Mouse (Mus musculus) layer of hippocampus, adult 11-12 months (tissue): Measurements from ENCODE around the gene Msx2.

Source experiments
- DNase-seq: peaks from one replicate; pipeline ENCODE4 v3.0.0; 2022; ENCODE audit warnings: low spot score

The Msx2 gene

DNA sequence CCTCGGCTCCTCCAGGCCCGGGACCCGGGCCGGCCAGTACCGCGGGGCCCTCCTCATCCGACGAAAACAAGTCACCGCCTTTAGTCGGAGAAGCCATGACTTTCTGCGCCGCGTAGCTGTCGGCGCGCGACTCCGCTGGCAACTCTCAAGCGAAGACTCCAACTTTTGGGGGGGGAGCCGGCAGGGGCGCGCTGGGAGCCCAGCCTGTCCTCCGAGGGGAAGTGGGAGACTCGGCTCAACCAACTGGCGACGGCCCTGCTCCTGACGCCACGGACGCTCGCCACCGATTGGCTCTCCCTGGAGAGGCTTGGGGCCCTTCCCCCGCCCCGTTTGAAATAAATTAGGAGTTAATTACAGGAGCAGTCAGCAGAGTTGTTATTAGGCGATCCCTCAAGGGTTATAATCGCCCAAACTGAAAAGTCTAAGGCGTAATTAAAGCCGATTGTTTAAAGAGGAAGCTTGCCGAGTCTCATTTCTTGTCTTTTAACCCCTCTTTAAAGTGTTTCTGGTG is at the start of gene Msx2:
TSS of gene Msx2 (minus strand) at position 461 of the 511 bp plus-strand sequence.
- DNase-seq, result peak; percentile 23

DNA sequence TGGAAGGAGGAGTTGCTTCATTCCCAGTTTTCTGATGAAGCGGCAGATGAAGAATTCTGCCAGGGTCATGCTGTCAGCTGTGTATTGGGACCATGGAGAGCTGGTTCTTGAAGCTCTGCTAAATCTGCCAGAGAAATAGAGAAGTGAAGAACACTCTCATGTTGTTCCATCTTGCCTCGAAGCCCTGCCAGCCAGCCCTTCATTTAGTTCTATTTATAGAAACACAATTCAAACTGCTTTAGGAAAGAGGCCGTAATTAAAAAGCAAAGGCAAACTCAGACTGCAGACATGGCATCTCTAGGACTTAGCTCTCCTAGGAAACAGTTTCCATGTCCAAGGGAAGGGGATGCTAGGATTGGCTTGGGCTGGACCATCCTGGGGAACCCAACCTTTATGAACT is 48.6 kb upstream of the Msx2 start:
- DNase-seq, result peak; percentile 11

DNA sequence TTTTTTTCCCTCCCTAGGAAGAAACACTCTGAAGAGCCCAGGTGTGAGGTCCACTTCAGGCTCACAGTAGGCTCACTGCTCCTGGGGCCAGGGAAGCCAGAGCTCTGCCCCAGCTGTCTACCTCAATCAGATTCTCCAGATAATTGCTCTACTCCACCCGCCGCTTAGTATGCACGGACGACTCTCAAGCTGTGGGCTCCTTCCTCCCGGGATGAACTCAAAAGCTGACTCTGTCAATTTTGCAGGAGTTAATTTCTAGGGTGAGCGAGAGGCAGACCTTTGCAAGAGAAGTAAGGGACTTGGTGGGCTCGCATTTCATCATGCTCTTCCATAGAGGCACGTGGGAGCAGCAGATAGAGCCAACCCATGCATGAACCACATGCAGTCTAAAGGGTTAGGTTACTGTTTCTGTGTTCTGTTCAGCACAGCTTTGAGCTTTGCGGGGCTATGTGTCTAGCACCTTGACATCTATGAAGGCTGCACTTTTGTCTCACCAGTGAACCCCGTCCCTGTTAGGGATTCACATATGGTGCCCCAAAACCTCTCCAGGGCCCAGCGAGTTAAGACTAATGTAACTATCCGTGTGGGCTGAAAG is 47.6 kb upstream of the Msx2 start:
- DNase-seq, result no peak

DNA sequence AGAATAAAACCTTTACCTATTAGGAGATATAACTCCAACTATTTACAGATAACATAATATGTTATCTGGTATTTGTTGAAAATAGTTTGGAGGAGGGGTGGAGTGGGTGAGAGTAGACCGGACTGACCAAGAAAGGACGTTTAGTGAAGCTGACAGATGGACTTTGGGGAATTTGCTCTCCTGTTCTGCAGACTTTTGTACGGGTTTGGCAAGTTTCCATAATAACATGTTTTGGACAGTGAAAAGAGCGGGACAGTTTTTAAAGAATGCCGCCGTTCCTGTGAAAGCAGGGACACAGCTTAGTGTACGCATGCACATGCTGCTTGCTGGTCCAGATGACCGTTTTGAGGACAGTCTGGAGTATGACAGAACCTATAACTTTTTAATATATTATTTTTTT is 46.9 kb upstream of the Msx2 start:
- DNase-seq, result no peak

DNA sequence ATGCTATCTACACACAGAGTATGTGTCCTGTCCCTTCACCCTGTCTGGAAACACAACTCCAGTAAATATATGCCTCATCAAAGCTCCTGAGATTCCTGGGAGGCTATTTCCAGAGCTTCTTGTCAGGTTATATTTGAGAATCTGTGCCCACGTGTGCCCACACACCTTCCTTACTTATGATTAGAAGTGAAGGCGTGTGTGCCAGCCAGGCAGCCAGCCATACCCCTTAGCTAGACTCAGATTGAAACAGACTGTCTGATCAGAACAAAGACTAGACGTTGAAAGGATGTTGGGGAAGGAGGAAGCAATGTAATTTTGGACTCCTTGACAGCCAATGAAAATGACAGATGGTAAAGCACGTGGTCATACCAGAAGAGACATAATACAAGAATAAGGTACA is 45.4 kb upstream of the Msx2 start:
- no peak for DNase-seq

DNA sequence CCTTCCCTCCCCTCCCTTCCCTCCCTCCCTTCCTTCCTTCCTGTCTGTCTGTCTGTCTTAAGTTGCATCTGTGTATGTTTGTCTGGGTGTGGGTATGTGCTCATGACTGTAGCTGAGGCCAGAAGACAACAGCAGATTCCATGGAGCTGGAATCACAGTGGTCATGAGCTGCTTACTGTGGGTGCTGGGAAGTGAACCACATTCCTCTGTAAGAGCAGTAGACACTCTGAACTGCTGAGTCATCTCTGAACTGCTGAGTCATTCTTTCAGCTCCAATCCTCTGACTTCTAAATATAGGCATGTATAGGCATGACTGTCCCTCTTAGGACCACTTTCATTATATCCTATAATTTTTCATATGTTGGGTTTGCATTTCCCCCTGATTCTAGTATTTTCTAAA is 41.7 kb upstream of the Msx2 start:
- DNase-seq, result no peak

DNA sequence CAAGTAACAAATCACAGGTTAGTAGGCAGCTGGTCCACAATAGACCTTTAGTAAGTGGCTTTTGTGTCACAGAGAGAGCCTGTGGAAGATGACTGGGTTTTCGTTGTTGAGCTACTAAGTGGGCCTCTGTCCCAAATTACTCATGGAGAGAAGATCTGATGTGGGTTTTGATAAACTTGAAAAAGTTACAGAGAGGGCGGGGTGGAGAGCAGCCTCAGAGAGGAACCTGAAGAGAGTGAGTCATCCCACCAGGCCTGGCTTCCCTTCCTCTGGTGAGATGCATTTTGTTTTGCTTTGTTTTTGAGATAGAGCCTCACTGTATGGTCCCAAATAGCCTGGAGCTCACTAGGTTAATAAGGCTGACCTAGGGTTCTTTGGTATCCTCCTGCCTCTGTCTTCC is 38.5 kb upstream of the Msx2 start:
- DNase-seq, result no peak

DNA sequence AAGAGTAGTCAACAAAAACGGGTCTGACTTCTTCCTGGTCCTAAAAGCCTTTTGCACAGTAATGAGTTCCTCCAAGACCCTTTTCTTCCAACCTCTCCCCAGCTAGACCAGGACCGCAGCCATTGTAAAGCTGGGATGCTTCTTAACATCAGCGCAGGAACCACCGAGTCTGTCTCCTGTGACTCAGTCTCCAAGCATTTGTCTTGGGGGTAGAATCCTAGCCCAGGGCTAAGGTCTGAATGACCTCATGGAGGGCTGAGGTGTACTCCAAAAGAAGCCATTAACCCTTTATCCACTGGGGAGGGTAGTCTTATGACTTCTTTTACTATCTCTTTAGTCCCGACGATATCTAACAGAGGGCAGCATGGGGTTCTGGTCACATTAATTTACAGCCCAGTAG is 29.5 kb upstream of the Msx2 start:
- DNase-seq, result no peak

DNA sequence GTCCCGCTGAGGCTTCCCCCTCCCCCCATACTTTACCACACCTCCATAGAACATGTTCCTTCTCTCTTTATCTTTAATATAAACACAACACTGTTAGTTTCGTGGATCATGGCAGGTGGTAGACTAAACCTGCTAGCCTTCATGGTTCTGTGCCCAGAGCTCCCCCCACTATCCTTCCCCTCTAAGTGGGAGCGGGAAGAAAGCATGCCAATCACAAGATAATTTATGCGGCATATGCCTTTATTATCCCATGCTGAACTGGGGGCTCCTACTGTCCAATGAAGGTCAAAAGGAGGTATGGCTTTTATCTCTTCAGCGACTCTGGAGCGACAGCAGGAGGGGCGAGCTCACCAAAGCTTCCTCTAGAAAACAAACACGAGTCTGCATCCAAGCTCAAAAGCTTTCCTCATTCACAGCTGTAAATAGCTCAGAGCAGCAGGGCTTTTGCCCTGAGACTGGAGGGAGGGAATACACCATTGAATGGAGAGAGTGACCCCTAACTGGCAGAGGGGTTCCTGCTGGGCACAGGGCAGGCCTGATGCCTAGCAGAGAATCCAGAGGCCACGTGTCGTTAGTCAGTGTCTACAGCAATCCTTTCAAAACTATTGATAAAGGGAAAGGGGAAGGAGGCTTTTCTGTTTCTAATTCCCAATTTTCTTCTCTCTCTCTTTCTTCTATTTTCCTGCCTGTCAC is 28.8 kb upstream of the Msx2 start:
- no peak for DNase-seq

DNA sequence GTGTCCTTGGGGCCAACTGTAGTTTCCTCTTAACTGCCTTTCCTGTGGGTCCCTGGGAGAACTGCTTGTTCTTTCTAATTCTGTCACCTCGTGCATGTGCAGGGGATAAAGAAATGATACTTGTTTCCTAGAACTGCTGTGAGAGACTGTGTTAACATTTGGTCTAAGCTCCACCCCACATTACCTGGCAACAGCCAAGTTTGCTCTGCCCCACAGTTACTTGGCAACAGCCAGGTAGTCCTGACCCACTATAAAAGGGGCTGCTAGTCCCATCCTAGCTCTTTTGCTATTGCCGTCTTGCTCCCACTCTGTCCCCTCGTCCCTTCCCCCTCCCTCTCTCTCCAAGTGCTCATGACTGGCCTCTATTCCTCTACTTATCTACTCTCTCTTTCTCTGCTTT is 28.2 kb upstream of the Msx2 start:
- no peak for DNase-seq

DNA sequence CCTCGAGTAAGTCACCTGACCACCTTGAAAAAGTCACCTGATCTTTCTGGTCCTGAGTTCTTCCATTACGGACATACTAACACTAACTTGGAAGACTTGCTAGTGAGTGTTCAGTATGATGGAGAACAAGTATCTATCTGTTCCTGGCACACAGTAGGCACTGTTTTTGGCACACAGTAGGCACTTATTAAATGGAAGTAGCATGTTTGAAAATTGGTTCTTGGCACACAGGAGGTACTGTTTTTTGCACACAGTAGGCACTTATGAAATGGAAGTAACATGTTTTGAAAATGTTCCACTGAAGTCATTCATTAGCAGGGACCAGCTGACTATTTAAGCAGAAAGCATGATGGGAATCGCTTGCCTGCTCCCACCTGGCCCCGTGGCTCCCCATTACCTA is 13.6 kb upstream of the Msx2 start:
- no peak for DNase-seq

DNA sequence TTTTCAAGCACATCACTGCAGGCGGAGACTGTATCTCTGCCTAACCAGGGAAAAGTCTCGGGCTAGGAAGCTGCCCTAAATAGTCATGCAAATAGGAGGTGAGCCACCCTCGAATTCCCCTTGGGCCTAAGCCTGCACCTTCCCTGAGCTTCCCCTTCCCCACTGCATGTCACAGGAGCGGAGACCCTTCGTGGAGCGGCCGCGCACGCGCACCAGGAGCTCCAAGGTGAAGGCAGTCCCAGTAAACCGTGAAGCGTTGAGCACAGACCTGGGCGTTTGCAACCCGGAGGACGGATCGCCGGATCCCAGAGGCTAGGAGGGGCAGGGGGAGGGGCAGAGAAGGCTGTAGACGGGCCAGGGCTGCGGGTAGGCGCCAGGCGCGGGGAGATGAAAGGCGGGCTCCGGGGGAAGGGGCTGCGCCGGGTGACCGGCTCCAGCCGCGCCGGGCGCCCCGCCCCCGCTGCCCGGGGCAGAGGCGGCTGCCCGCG is 2.9 kb upstream of the Msx2 start:
- DNase-seq, result no peak

DNA sequence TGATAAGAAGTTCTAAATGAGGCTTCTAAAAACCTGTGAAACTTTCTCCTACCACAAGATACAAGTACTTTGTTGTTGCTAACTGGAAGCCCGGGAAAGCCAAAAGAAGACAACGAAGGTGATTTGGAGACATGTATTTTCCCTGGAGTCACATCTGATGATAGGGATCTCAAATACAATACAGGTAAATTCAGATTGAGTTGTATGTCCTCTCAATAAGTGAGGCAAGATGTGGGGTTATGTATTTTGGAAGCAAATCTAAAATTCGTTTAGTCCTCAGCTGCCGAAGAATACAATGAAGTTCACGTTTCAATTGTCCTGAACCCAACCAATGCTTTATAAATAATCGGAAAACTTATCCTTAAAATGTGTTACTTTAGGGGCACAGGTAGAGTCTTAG is 1.6 kb upstream of the Msx2 start:
- DNase-seq, result no peak

DNA sequence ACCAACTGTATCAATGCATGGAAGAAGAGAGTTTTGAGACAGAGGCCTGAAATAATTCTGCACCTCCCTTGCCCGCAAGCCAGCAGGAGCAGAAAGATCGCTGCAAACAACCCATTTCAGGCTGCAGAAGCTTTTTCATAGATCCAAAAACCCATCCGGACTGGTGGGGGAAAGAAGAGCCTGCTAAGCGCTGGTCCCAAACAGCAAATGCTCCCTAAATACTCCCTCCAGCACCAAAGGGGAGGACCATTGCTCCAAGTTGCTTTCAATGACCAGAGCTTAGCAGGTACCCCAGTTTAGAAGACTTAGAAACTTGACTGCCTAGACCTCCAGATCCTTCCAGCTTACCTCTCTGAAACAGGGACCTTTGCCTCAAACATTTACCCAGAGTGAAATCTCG is 1.1 kb upstream of the Msx2 start:
- DNase-seq, result no peak

DNA sequence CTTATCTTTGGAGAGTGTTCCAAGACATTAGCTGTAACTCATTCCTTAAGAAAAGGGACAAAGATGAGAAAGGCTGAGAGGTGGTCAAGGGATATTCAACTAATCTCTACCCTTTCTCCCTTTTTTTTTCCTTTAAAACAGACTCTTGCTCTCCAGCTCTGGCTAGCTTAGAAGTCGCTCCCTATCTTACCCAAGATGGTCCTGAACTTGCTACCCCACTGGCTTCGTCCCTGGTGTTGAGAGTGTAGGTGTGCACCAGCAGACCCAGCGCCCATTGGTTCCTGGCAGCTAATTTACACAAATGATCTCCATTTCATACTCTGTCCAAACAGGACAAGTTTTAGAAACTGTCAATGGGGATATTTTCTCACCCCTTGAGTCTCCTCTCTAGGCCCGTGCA is 417 bp upstream of the Msx2 start:
- no peak for DNase-seq

DNA sequence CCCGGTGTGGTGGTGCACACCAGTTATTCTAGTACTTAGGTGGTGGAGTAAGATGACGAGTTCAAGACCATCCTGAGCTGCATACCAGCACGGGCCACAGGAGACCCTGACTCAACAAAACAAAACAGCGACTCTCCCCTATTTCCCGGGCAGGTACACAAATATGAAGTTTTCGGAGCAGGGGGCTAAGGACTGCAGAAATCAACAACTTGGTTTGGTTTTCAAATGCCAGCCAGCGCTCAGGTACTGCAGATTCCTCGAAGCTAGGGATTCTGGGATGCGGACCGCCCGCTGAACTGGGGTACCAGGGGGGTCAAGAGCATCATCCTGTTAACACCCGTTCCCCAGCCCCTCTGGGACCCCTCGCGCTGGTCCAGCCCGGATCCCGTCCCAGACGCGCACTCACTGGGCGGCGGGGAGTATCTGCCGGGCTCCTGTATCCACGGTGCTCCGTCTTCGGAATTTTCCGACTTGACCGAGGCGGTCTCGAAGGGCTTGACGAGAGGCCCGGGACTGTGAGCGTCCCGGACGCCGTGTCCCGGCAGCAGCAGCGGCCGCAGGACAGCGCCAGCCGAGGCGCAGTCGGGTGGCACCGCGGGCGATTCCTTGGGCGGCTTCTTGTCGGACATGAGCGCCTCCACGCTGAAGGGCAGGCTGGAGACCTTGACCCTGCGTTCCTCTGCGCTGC is 804 bp downstream of the Msx2 start:
- no peak for DNase-seq

DNA sequence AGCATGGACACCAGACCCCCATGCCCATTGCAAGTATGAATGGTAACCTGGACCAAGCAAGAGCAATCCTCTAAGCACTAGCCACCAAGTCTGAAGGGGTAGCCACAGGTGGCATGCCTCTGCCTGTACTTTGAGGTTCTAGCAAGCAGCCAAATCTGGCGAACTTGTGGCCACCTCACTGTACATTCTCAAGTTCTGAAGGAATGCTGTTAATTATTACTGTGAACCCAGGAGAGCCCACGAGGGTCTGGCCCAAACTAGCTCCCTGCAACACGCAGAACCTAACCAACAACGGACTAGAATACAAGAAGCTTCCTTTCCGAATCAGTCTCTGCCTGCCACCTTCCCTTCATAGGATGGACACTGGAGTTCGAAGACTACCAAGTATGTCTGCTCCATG is 1.5 kb downstream of the Msx2 start:
- no peak for DNase-seq

DNA sequence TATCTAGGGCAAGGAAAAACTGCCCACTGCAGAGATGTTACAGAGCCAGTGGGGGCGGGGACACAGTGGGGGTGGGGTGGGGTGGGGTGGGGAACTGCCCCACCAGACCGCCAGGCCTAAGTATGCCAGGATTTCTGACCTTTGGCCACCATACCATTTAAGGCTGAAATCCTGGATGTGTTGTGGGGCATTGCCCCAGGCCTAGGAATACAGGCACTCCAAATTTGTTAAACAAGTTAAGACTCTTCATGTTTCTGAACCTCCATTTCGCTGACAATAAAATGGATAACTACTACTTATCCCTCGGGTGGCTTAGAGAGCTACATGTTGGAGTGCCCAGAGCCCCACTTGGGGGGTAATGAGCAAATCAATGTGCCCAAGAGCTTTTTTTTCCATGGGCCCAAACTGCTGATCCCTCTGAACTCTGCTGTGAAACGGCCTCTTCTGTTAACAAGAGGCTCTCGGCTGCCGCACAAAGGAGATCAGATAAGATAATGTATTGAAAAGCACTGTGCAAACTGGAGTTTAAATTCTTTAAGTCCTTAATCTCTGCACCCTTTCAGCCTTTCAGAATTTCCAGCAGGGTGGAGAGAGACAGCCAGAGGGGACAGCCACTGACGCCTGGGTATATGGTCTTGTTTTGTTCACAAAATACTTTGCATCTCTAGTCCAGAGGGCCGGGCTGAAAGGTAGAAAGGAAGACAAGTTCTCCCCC is 2.3 kb downstream of the Msx2 start:
- no peak for DNase-seq

DNA sequence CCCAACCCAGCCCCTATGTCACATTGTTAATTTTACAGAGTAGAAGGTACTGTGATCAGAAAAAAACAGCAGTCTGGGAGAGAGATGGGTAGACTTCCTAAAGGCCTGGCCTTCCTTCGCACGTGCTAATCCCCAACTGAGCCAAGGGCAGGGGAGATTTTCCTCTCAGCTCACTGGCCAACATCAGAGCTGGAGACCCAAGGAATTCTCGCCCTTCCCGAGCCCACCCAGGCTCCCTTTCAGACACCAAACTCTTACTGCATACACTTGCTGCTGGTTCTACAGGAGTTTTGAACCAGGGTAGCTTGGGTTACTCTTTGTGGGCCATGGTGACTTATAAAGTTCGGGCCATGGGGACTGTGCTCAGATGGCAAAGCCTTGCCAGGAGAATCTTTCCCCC is 3.1 kb downstream of the Msx2 start:
- no peak for DNase-seq

DNA sequence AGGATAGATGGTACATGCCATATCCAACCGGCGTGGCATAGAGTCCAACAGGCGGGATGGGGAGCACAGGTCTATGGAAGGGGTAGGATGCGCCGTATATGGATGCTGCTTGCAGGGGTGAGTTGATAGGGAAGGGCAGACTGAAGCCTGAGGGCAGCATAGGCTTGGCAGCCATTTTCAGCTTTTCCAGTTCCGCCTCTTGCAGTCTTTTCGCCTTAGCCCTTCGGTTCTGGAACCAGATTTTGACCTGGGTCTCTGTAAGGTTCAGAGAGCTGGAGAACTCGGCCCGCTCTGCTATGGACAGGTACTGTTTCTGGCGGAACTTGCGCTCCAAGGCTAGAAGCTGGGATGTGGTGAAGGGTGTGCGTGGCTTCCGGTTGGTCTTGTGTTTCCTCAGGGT is 4.7 kb downstream of the Msx2 start:
- DNase-seq, result no peak

DNA sequence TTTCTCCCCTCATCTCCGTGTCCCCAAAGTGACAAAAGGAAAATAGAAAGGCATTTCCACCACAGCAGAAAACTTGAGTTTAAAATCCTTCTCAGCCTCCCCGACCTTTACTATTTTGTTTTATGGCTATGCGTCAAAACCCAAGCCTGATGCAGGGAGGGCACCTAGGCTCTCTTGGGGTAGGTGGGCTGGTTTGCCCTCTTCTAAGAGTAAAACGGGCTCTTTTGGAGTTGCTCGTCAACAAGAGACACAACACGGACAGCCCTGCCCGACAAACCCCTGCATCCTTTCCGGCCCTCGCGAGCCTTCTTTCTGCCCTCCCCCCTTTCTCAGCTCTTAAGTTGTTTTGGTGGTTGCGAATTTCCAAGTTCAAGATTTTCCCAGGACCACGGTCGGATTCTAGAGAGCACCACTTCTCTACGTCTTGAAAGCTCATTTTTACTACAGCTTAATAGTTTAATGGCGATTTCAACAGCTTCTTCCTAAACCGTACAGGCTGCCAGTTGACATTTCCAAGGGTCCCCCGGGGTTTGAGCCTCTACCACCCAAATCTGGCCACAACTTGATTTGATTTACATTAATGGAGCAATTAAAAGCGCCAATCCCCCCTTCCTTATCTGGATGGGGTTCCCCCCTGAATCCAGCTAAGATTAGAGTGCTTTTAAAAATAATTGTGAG is 6.5 kb downstream of the Msx2 start:
- no peak for DNase-seq

DNA sequence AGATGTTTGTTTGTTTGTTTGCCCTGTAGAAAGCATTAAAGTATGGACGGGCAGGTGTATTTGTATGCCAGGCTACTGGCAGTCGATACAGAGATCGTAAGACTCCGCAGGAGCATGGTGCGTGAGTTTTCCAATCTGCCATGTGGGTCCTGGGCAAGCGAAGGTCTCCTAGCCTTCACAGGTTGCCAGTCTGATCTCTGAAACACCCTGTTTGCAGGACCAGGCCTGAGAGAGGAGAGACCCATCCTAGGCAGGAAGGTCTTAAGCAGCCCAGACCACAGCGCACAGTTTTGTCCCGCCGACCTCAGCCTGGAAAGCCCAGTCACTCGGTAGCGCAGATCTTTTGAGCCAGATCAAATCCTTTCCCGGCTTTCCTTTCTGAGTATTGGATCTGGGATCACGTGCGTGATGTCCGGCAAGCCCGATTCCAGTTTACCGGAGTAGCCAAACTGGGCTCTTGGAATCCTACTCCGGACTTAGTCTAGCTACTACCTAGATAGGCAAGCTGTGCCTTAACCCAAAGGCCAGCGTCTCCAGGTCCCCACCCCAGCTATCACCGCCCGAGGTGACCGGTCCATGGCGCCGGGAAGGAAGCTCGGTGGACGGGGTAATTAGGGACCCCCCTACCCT is 7.6 kb downstream of the Msx2 start:
- DNase-seq, result no peak
